Mouse (Mus musculus): Measurements from ENCODE around the gene Pard3b. TPM values are rescaled to one million over a fixed set of nuclear protein-coding genes. Genes with fewer than 3 reads are reported as not detected.

Pard3b gene
- polyA plus RNA-seq, 1 experiment from 2014 or later = 1.6 TPM

DNA sequence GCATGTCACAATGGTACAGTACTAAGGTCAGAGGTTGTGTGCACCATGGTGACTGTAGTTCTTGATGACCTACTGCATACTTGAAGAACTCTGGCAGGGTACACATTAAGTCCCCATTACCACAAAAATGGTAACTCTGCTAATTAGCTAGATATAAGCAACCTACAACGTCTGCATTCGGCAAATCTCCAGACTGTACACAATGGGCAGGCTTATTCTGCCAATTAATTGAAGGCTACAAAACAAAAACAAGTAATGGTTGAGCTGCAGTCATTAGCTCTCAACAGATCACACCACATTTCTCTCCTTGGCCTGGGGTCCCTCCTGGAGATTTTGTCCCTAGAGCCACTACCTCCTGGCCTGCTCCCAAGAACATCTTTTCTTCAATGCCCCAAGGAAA is 772.7 kb downstream of the Pard3b start:
- Histone ChIP-seq H3K36me3 (replicated peaks) (no peaks in the 10 kb centered on the region), H3K4me2 (no peak overlapping the region), H3K9me3 (replicated peaks) (no peaks in the 10 kb centered on the region), H3K27me3 (no peaks in the 10 kb centered on the region), H3K4me3 (replicated peaks) (no peak overlapping the region), H3K4me1 (replicated peaks) (no peaks in the 10 kb centered on the region), H3K27ac (replicated peaks) (no peak overlapping the region), H3K9ac (no peak overlapping the region)
- no peak for ATAC-seq (ENCODE audit: insufficient read depth)
- 75% methylated on average over 2 of the region's 2 CpGs for WGBS (ENCODE audit: insufficient replicate concordance)

DNA sequence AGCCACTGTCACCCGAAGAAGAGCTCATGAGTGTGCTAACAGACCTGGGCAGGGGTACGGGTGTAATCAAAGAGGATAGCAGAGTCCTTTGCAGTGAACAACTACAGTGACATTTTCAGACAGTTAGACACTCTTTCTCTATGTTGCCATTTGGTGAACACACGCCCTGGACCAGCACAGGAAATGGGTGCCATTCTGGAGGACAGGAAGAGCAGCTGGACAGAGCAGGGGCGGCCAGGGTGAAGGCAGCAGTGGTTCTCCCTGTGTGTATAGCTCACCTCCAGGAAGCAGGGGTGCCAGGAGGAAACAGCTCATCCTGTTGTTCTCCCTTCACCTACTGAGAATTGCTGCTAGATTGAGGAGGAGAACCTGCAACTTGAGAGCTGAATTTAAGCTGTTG is 773.4 kb downstream of the Pard3b start:
- Histone ChIP-seq H3K4me3 (replicated peaks) (no peak overlapping the region), H3K4me1 (replicated peaks) (no peaks in the 10 kb centered on the region), H3K9ac (no peak overlapping the region), H3K36me3 (replicated peaks) (no peaks in the 10 kb centered on the region), H3K27me3 (no peaks in the 10 kb centered on the region), H3K27ac (replicated peaks) (no peak overlapping the region), H3K9me3 (replicated peaks) (no peaks in the 10 kb centered on the region), H3K4me2 (no peak overlapping the region)
- ATAC-seq (ENCODE audit: insufficient read depth) = no peak
- 31% methylated on average over 4 of the region's 4 CpGs for WGBS (ENCODE audit: insufficient replicate concordance)

DNA sequence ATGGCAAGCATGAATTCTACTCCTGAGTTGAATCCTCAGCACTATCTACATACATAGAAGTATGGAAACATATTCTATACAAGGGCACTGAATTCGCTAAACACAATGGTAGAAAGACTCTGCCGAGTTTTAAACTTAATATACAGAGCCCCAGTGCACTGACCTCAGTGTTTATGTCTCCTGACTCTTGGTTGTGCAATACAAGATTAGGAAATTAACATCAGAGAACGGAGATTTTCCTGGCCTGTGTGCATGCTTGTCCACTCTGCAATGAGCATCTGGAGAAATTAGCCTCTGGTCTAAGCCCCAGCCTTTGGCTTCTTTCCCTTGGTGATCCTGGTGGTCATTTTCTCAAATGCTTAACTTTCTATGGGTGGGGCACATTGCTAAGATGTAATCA is 774.4 kb downstream of the Pard3b start:
- Histone ChIP-seq H3K27me3 (no peaks in the 10 kb centered on the region), H3K4me2 (no peak overlapping the region), H3K9ac (no peak overlapping the region), H3K27ac (replicated peaks) (no peak overlapping the region), H3K36me3 (replicated peaks) (no peaks in the 10 kb centered on the region), H3K4me1 (replicated peaks) (no peaks in the 10 kb centered on the region), H3K9me3 (replicated peaks) (no peaks in the 10 kb centered on the region), H3K4me3 (replicated peaks) (no peak overlapping the region)
- WGBS (ENCODE audit: insufficient replicate concordance) = 58% methylated on average over 3 of the region's 3 CpGs
- ATAC-seq (ENCODE audit: insufficient read depth) = no peak

DNA sequence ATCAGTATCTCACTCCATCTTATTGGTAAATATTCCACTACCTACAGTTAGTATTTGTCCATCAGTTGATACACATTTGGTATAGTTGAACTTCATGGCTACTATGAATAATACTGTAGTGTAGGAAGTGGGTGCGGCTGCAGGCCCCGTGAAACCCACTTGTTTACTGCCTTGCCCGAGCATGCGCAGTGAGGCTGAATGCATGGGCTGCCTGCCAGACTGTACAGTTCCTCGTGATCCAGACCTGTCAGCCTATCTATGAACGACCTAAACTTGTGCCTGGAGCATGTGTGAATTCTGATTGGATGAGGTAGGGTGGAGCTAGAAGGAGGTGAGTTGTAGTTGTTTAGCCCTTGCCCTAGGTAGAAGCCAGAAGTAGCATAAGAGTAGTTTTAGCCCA is 775.9 kb downstream of the Pard3b start:
- Histone ChIP-seq H3K4me1 (replicated peaks) (no peaks in the 10 kb centered on the region), H3K27me3 (no peaks in the 10 kb centered on the region), H3K9me3 (replicated peaks) (no peaks in the 10 kb centered on the region), H3K27ac (replicated peaks) (no peak overlapping the region), H3K36me3 (replicated peaks) (no peaks in the 10 kb centered on the region), H3K4me2 (no peak overlapping the region), H3K9ac (no peak overlapping the region), H3K4me3 (replicated peaks) (no peak overlapping the region)
- ATAC-seq (ENCODE audit: insufficient read depth) = no peak
- WGBS (ENCODE audit: insufficient replicate concordance) = 55% methylated on average over 6 of the region's 6 CpGs

DNA sequence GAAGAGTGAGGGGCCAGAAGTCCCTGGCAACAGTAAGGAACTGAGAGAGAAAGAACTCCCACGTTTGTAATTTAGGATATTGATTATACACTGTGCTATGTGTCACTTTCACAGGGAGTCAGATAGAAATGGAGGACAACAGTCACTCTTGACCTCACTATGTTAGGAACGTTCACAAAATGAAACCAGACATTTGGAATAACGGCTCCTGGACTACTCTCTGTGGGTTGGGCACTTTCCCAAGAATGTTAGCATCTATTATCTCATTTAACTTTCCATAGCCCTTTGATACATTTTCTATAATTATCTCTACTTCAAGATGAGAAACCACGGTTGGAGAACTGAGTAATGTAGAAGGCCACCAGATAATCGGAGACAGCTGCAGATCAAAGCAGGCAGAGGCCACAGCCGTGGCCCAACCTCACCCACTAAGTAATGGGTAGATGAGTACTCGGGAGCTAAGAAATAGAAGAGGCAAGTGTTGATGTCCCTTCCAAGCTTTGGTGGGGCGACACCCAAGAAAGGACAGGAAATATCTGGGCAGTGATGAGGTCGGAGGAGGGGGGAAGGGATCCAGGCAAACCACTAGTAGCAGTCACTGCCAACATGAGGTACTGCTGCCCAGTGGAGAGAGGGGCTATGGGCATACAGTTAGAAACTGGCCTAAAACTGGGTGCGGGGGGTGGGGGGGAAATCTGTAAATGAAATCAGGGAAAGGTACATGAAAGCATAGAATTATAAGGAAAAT is 778.2 kb downstream of the Pard3b start:
- no peak overlapping the region for H3K4me3 ChIP-seq (replicated peaks)
- no peak overlapping the region for H3K4me2 ChIP-seq
- no peak overlapping the region for H3K27ac ChIP-seq (replicated peaks)
- no peak for ATAC-seq (ENCODE audit: insufficient read depth)
- no peaks in the 10 kb centered on the region for H3K9me3 ChIP-seq (replicated peaks)
- no peaks in the 10 kb centered on the region for H3K27me3 ChIP-seq
- H3K9ac ChIP-seq = no peak overlapping the region
- H3K36me3 ChIP-seq (replicated peaks) = no peaks in the 10 kb centered on the region
- WGBS (ENCODE audit: insufficient replicate concordance) = 56% methylated on average over 10 of the region's 10 CpGs
- no peaks in the 10 kb centered on the region for H3K4me1 ChIP-seq (replicated peaks)

DNA sequence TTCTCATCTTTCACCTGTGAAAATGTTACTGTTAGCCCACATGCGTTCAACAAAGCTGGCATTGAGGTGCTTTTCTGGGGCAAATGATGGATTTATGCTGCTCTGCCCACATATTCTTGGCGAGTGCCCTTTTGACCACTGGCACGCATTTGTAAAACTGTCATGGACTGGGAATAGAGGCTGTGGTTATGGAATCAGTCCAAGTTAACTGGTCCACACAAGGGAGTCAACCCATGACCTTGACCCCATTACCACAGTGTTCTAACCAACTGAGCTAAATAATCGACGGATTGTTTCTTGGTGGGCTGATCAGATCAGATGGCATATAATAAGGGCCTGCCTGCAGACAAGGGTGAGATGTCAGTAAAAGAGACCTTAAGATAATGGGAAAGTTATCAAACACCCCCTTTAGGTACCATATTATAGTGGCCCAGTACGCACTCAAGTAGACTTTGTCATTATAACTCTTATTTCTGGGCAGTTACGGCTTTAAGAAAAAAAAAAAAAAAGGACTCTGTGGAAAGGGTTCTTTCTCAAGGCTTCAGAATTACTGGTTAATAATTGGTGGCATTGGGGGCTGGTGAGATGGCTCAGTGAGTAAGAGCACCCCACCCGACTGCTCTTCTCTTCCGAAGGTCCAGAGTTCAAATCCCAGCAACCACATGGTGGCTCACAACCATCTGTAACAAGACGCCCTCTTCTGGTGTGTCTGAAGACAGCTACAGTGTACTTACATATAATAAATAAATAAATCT is 784.4 kb downstream of the Pard3b start:
- Histone ChIP-seq H3K36me3 (replicated peaks) (no peaks in the 10 kb centered on the region), H3K9me3 (replicated peaks) (no peaks in the 10 kb centered on the region), H3K27ac (replicated peaks) (no peak overlapping the region), H3K27me3 (no peaks in the 10 kb centered on the region), H3K4me3 (replicated peaks) (no peak overlapping the region), H3K4me1 (replicated peaks) (no peaks in the 10 kb centered on the region), H3K9ac (no peak overlapping the region), H3K4me2 (no peak overlapping the region)
- WGBS (ENCODE audit: insufficient replicate concordance) = 74% methylated on average over 10 of the region's 10 CpGs
- no peak for ATAC-seq (ENCODE audit: insufficient read depth)

DNA sequence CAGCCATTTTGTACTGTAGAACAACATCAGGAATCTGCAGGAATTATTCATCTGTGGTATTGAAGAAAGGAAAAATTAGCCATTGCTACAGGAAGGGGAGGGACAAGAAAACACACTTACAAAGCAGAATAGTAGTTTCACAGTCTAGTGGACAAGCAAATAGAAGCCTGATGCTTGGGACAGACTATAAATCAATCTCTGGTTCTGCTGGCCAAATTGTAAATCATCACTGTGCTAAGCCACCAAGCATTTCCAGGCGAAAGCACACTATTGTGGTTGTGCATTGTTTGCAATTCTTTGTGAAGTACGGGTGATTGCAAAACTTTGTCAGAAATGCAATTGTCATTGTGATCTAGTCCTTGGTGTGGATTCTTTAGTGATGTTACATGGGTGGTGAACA is 786.7 kb downstream of the Pard3b start:
- Histone ChIP-seq H3K4me2 (no peak overlapping the region), H3K9me3 (replicated peaks) (no peaks in the 10 kb centered on the region), H3K27ac (replicated peaks) (no peak overlapping the region), H3K9ac (no peak overlapping the region), H3K4me3 (replicated peaks) (no peak overlapping the region), H3K36me3 (replicated peaks) (no peaks in the 10 kb centered on the region), H3K4me1 (replicated peaks) (no peaks in the 10 kb centered on the region), H3K27me3 (no peaks in the 10 kb centered on the region)
- 56% methylated on average over 2 of the region's 2 CpGs for WGBS (ENCODE audit: insufficient replicate concordance)
- no peak for ATAC-seq (ENCODE audit: insufficient read depth)

DNA sequence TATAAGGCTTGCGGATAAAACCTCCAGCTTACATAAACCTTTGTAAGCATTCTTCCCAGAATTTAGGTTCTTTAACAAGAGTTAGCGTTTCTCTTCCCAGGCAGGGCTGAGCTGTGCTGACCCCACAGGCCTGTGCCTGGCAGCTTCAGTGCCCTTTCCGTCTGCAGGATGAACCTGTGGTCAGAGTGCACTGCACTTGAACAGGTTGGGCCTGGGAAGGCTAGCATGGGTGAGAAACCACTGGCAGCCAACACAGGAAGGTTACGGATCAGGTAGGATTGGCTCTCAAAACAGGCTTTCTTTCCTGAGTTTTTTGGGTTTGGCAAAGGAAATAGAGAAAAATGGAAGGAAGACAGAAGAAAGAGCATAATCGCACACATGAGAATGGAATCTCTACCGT is 790.1 kb downstream of the Pard3b start:
- no peak overlapping the region for H3K9ac ChIP-seq
- H3K36me3 ChIP-seq (replicated peaks) = no peaks in the 10 kb centered on the region
- ATAC-seq (ENCODE audit: insufficient read depth) = no peak
- no peak overlapping the region for H3K27ac ChIP-seq (replicated peaks)
- H3K27me3 ChIP-seq = no peaks in the 10 kb centered on the region
- H3K4me3 ChIP-seq (replicated peaks) = no peak overlapping the region
- H3K4me2 ChIP-seq = no peak overlapping the region
- no peaks in the 10 kb centered on the region for H3K9me3 ChIP-seq (replicated peaks)
- WGBS (ENCODE audit: insufficient replicate concordance) = 70% methylated on average over 6 of the region's 6 CpGs
- H3K4me1 ChIP-seq (replicated peaks) = no peaks in the 10 kb centered on the region

DNA sequence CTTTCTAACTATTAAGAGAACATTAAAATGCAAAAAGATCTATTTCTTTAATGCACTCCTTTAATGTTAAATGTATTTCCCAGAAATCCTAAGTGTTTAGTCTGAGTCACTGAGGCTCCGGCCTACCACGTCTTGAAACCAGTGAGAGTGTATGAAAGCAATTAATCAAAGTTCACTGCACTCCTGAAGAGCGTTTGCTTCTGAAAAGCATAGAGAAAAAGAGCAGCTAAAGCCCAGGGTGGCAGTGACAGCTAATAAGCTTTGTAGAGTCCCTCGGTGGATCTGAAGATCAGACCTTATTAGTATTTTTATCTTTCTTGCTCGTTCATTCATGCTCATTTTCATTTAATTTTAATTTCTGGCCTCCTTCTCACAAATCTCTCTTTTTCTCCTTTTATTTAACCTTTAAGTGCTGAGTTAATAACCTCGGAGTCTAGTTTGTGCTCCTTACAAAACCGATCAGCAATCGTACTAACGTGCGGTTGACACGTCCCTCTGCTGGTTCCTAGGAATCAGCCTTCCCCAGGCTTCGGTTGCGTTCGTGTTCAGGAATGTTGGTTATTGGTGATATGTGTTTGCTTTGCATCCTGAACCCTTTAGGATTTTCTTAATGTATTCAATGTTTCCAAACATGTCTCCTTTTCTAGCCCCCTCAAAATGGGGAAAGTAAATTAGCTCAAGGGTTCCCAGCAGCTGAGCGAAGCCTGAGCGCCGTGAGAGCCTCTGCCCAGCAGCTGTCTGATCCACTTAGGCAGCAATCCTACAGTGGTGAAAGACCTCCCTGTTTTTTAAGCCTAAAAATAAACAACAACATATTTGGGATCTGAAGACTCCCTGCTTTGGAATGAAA is 790.9 kb downstream of the Pard3b start:
- 73% methylated on average over 17 of the region's 17 CpGs for WGBS (ENCODE audit: insufficient replicate concordance)
- no peaks in the 10 kb centered on the region for H3K4me1 ChIP-seq (replicated peaks)
- H3K9me3 ChIP-seq (replicated peaks) = no peaks in the 10 kb centered on the region
- H3K9ac ChIP-seq = no peak overlapping the region
- no peaks in the 10 kb centered on the region for H3K27me3 ChIP-seq
- no peak overlapping the region for H3K27ac ChIP-seq (replicated peaks)
- no peak for ATAC-seq (ENCODE audit: insufficient read depth)
- no peaks in the 10 kb centered on the region for H3K36me3 ChIP-seq (replicated peaks)
- H3K4me3 ChIP-seq (replicated peaks) = no peak overlapping the region
- no peak overlapping the region for H3K4me2 ChIP-seq

DNA sequence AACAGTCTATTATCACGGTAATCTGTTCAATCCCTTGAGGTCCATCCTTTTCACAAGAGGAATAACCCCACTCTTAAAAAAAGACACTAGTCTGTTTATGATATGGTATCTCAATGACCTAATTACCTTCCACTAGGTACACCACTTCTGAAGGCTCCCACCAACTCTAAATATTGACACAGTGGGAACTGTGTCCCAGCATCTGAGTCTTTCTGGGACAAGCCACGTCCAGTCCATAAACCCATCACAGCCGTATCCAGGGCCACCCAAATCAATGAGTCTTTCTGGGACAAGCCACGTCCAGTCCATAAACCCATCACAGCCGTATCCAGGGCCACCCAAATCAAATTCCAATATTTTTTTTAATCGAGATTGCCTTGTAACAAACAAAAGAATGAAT is 792.4 kb downstream of the Pard3b start:
- no peak for ATAC-seq (ENCODE audit: insufficient read depth)
- Histone ChIP-seq H3K27ac (replicated peaks) (no peak overlapping the region), H3K27me3 (no peaks in the 10 kb centered on the region), H3K4me1 (replicated peaks) (no peaks in the 10 kb centered on the region), H3K36me3 (replicated peaks) (no peaks in the 10 kb centered on the region), H3K4me3 (replicated peaks) (no peak overlapping the region), H3K9ac (no peak overlapping the region), H3K9me3 (replicated peaks) (no peaks in the 10 kb centered on the region), H3K4me2 (no peak overlapping the region)
- 57% methylated on average over 6 of the region's 6 CpGs for WGBS (ENCODE audit: insufficient replicate concordance)

DNA sequence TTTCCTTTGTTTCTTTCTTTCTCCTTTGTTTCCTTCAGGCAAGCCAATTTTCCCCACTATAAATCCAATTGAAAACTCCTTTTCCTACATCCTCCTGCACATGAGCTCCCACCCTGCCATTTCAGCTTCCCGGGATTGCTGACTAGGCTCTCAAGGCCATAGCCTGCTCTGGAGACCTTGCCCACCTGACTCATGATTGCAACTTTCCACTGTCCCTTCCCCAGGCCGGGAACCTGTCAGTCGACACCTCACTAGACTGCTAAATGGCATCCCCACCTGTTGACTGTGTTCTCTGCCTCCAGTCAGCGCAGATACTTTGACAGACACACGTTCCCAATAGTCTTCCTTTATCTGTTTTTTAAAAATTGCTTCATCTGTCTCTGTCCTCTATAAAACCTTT is 795.3 kb downstream of the Pard3b start:
- 63% methylated on average over 5 of the region's 5 CpGs for WGBS (ENCODE audit: insufficient replicate concordance)
- no peaks in the 10 kb centered on the region for H3K9me3 ChIP-seq (replicated peaks)

More for the DNA sequence above, 795.3 kb downstream of the Pard3b start:
- Histone ChIP-seq H3K9ac (no peak overlapping the region), H3K4me3 (replicated peaks) (no peak overlapping the region), H3K4me2 (no peak overlapping the region), H3K27me3 (no peaks in the 10 kb centered on the region), H3K4me1 (replicated peaks) (no peaks in the 10 kb centered on the region), H3K27ac (replicated peaks) (no peak overlapping the region), H3K36me3 (replicated peaks) (no peaks in the 10 kb centered on the region)
- ATAC-seq (ENCODE audit: insufficient read depth) = no peak
